Mouse (Mus musculus) olfactory bulb, adult 2 months (tissue): ENCODE results near the gene Zbed4. TPM values are rescaled to one million over a fixed set of nuclear protein-coding genes. Genes with fewer than 3 reads are reported as not detected.

Source experiments
- H3K27ac ChIP-seq: fragments of 200-500 bp; 2 replicates; pipeline ENCODE4 v1.5.1; 2012; ENCODE audit warnings: low read depth, low read length; ENCODE audit not compliant: insufficient read depth
- H3K4me1 ChIP-seq: fragments of 200-500 bp; 2 replicates; pipeline ENCODE4 v1.6.1; 2012; ENCODE audit warnings: low read length; ENCODE audit not compliant: control insufficient read depth, insufficient read depth
- H3K4me3 ChIP-seq: fragments of 200-500 bp; 2 replicates; pipeline ENCODE4 v1.5.1; 2012; ENCODE audit warnings: mild to moderate bottlenecking, low read depth, low read length, moderate library complexity; ENCODE audit not compliant: insufficient read depth
- CTCF ChIP-seq: fragments of 200-500 bp; IDR thresholded peaks from 2 replicates; pipeline ENCODE4 v1.5.1; 2012; ENCODE audit warnings: low read depth, mild to moderate bottlenecking, low read length, moderate library complexity; ENCODE audit not compliant: insufficient read depth
- POLR2A ChIP-seq: fragments of 200-500 bp; IDR thresholded peaks from 2 replicates; pipeline ENCODE4 v1.6.1; 2012; ENCODE audit warnings: mild to moderate bottlenecking, low read depth, low read length, moderate library complexity; ENCODE audit not compliant: insufficient read depth
- WGBS: fragments of 180-500 bp; shearing (Covaris S2); methylation state at CpG from one replicate; pipeline ENCODE4 v1.1.7; 2018; 5-methylcytosine and 5-hydroxymethylcytosine counted together
- polyA plus RNA-seq: library from polyadenylated mRNA; stranded (reverse); fragments of >200 nt; gene quantifications from 2 replicates; pipeline ENCODE4 v1.2.4, GENCODE M21; 2012; ENCODE audit warnings: low replicate concordance; ENCODE audit not compliant: missing spikeins, insufficient read depth, insufficient read length

Zbed4 gene
- polyA plus RNA-seq, 1 experiment, result not detected

GRCm38 (mm10) chr15:88814411-88815047 is 63.1 kb downstream of the Zbed4 start:
- WGBS, result 95% methylated on average over 11 of the region's 11 CpGs
- TF ChIP-seq CTCF (no peak), POLR2A (no peak)
- Histone ChIP-seq H3K4me3 (no peak overlapping the region), H3K4me1 (no peaks in the 10 kb centered on the region), H3K27ac (no peak overlapping the region)

- no peak overlapping the region for H3K4me3 ChIP-seq
These were observed 63.8 kb downstream of the Zbed4 start for GRCm38 (mm10) chr15:88815196-88815700.

DNA sequence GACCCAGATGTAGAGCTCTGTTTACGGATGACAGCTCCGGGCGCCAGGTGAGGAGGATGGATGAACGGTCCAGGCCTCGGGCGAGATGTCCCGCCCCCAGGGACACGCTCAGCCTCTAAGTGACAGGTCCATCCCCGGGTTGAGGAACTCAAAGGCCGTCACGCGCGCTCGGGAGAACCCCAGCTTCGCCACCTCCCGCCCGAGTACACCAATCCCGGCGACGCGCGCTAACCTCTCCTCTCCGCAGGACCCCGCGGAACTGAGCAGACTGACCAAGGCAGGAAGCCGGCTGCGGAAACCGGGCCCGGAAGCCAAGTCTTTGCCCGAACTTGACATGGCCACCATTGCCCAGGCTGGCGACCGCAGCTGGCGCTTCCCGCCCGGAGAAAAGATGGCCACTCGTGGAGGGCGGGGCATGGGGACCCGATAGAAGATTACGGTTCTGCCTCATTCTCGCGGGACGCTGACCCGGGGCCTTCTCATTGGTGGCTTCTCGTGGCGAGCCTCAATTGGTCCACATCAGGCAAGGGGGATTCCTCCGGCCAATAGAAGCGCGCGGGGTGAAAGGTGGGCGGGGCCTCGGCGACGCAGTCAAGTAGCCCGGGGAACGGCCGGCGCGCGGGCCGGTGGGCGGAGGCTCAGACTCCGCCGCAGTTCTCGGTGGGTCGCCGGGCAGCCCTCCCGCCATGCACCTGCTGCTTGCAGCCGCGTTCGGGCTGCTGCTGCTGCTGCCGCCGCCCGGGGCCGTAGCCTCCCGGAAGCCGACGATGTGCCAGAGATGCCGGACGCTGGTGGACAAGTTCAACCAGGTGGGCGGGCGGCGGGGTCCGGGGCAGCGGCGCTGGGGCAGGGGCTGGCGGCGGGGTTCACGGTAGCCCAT is 67.8 kb downstream of the Zbed4 start, which contains the start of the genes Alg12 and Creld2:
Gene Alg12 (minus strand): TSS at position 293 of the 880 bp plus-strand sequence.
Gene Creld2 (plus strand): TSS at position 621 of the 880 bp plus-strand sequence.
- under 1% methylated on average over 88 of the region's 88 CpGs for WGBS
- TF ChIP-seq CTCF, result no peak
- peak; percentile 65 for TF ChIP-seq POLR2A
- Histone ChIP-seq H3K4me3 (peak within 1 kb of the TSS; percentile 85), H3K4me1 (peaks cover 15% of the 10 kb centered on the region), H3K27ac (peak within 1 kb of the TSS; percentile 73; the same call in 1 of the 2 replicates)

More at GRCm38 (mm10) chr15:88815196-88815700, 63.8 kb downstream of the Zbed4 start:
- Histone ChIP-seq H3K27ac (no peak overlapping the region), H3K4me1 (peaks cover 5% of the 10 kb centered on the region; the same call in 1 of the 2 replicates)
- TF ChIP-seq CTCF (no peak), POLR2A (no peak)
- 91% methylated on average over 6 of the region's 6 CpGs for WGBS

DNA sequence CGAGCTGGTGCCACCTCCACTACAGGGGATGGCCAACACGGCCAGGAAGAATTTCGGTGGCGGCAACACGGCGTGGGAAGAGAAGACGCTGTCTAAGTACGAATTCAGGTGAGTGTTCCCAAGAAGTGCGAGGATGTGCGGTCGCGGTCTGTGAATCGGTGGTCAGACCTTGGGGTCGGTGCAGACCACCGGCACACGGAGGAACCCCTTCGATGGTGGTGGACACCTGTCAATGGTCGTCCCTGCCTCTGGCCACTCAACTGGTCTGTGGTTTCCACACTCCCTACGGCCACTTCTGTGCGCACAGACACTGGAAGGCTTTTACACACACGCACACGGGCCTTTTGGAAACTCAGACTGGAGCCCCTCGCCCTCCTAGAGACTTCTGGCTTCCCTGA is 68.4 kb downstream of the Zbed4 start:
- TF ChIP-seq POLR2A, result no peak
- no peak for TF ChIP-seq CTCF
- peak overlapping the region; percentile 80 for H3K4me3 ChIP-seq
- no peak overlapping the region for H3K27ac ChIP-seq
- peaks cover 15% of the 10 kb centered on the region for H3K4me1 ChIP-seq
- WGBS, result under 1% methylated on average over 23 of the region's 23 CpGs

- TF ChIP-seq POLR2A (no peak), CTCF (no peak)
- no peak overlapping the region for H3K27ac ChIP-seq
- WGBS, result 80% methylated on average over 7 of the region's 7 CpGs
- peaks cover 15% of the 10 kb centered on the region for H3K4me1 ChIP-seq
- H3K4me3 ChIP-seq, result no peak overlapping the region
These were observed 69.9 kb downstream of the Zbed4 start for GRCm38 (mm10) chr15:88821403-88821802.

GRCm38 (mm10) chr15:88822513-88822912 is 71.1 kb downstream of the Zbed4 start:
- no peak for TF ChIP-seq CTCF
- TF ChIP-seq POLR2A, result no peak
- no peak overlapping the region for H3K27ac ChIP-seq
- H3K4me3 ChIP-seq, result no peak overlapping the region
- WGBS, result 94% methylated on average over 7 of the region's 7 CpGs
- peaks cover 15% of the 10 kb centered on the region for H3K4me1 ChIP-seq

DNA sequence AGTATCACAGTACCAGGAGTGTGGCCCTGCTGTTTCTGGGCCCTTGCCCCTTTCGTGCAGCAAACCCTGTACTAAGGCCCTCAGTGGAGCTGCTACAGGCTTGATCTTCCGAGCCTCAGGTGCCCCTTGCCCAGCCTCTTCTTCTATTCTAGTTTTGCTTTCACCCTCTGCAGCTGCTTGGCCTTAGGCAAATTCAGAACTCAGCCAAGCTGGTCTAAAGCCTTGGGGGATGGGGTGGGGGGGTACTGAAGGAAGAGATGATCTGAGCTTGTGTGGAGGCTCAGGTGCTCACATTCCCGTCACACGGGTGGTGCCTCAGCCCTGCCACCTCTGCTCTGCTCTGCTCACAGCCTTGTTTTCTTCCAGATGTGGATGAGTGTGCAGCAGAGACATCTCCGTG is 71.9 kb downstream of the Zbed4 start:
- 93% methylated on average over 5 of the region's 5 CpGs for WGBS
- Histone ChIP-seq H3K27ac (no peak overlapping the region), H3K4me1 (peaks cover 15% of the 10 kb centered on the region), H3K4me3 (no peak overlapping the region)
- TF ChIP-seq POLR2A (no peak), CTCF (no peak)

- Histone ChIP-seq H3K4me1 (no peaks in the 10 kb centered on the region), H3K27ac (no peak overlapping the region), H3K4me3 (no peak overlapping the region)
- TF ChIP-seq POLR2A, result no peak
- no peak for TF ChIP-seq CTCF
- WGBS, result 92% methylated on average over 6 of the region's 6 CpGs
These were observed 76.0 kb downstream of the Zbed4 start for GRCm38 (mm10) chr15:88827466-88827865.
